Mouse (Mus musculus): ENCODE measurements around the gene Pdzk1ip1. TPM values are rescaled to one million over a fixed set of nuclear protein-coding genes. Genes with fewer than 3 reads are reported as not detected.
A peak's percentile ranks its signal among the peaks of the same experiment; 100 is the strongest.

The Pdzk1ip1 gene
- total RNA-seq, 1 experiment = 1.1 TPM

DNA sequence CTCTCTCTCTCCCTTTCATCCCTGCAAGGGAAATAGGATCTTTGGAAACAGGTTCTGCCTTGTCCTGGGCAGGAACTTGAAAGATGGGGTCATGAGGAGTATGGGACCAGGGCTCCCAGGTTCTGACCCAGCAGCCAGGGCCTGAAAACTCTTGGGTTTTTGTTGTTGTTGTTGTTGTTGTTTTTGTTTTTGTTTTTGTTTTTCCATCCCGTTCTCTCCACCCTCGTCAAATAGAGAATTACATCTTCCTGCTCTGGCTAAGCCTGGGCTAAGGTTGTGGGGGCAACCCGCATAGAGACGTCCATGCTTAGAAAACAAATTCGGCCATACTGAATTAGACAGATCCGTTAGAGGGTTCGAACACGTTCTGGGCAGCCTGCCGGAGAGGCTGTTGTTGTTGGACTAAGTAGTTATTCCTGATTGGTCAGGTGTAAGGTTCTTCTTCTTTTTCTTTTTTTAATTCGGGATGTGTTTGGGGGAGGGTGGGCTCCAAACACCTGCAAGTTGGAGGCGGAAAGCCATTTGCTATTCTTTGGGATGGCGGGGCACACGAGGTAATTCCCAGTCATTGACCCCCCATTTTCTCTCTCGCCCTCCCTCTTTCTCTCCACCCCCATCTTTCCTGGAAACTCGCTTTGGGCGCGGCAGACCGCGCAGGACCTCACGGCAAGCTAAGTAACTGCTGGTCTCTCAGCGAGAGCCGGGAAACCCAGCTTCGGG, 29.5 kb upstream of the Pdzk1ip1 start:
- TF ChIP-seq CHD2 (IDR thresholded peaks at IDR 0.05; ENCODE audit: low read depth, low read length) (no peak), HCFC1 (IDR thresholded peaks at IDR 0.05; ENCODE audit: borderline replicate concordance, insufficient read depth, low read length) (no peak)
- H3K9ac ChIP-seq (ENCODE audit: insufficient read depth, low read depth, low read length, poor library complexity, severe bottlenecking) = no peak overlapping the region
- no peak for DNase-seq (ENCODE audit: low read depth, low spot score)
- no peaks in the 10 kb centered on the region for H3K9me3 ChIP-seq (ENCODE audit: control insufficient read depth, insufficient read depth, low read depth, low read length)
- H3K4me3 ChIP-seq (ENCODE audit: insufficient read depth in 1 of 2, low read depth in 1 of 2, low read length in 2 of 2, poor library complexity in 1 of 2, severe bottlenecking in 1 of 2) = peak overlapping the region; percentile 11 to 20; a peak in 1 of 4 replicates
- in situ Hi-C loops (cut with MboI; ENCODE audit: low sequenced_read_pairs in 2 of 2, unreplicated experiment in 2 of 2) = loop anchor here (5.0 to 25.0 kb wide), 3 partner anchors 147 to 878 kb away; partner anchors contain the start of genes Dmbx1 (in 2 of the 2) and Foxd2 (in 1 of the 2)
- H3K36me3 ChIP-seq (ENCODE audit: control insufficient read depth, insufficient read depth, low read length, poor library complexity, severe bottlenecking) = no peaks in the 10 kb centered on the region
- no peak overlapping the region for H3K27ac ChIP-seq (ENCODE audit: insufficient read depth, low read depth, low read length, poor library complexity, severe bottlenecking)
- H3K4me1 ChIP-seq (ENCODE audit: control insufficient read depth in 2 of 2, insufficient read depth in 2 of 2, low read length in 2 of 2, poor library complexity in 1 of 2) = peaks cover 0 to 18% of the 10 kb centered on the region in 2 experiments; a peak in 2 of 4 replicates

DNA sequence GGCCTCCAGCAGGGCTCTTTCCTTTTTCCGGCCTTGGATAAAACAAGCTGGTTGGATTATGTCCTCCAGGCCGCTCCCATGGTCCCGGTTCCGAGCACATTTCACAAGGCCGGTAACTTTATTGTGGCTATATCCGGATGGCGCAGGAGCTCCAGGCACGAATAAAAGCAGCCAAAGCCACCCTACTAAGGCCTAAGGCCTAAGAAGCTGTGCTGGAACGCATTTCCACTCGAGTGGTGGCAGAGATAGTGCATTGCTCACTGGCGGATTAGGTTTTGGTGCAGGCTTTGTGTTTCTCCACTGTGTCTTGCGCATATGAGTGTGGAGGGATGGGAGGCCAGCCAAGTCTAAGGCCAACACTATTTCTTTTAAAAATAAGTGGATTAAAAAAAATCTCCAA, 28.6 kb upstream of the Pdzk1ip1 start:
- H3K4me3 ChIP-seq (ENCODE audit: insufficient read depth in 1 of 2, low read depth in 1 of 2, low read length in 2 of 2, poor library complexity in 1 of 2, severe bottlenecking in 1 of 2) = no peak overlapping the region
- TF ChIP-seq ZC3H11A (IDR thresholded peaks at IDR 0.05; ENCODE audit: borderline replicate concordance, low read depth, low read length) (no peak), CHD2 (IDR thresholded peaks at IDR 0.05; ENCODE audit: low read depth, low read length) (no peak), MAFK (IDR thresholded peaks at IDR 0.05; ENCODE audit: insufficient read depth, low read depth, low read length) (no peak), ZNF384 (IDR thresholded peaks at IDR 0.05; ENCODE audit: low read depth, low read length) (no peak), HCFC1 (IDR thresholded peaks at IDR 0.05; ENCODE audit: borderline replicate concordance, insufficient read depth, low read length) (no peak)
- DNase-seq (ENCODE audit: low read depth, low spot score) = no peak
- H3K4me1 ChIP-seq (ENCODE audit: control insufficient read depth in 2 of 2, insufficient read depth in 2 of 2, low read length in 2 of 2, poor library complexity in 1 of 2) = peaks cover 0 to 19% of the 10 kb centered on the region in 2 experiments; a peak in 2 of 4 replicates
- no peaks in the 10 kb centered on the region for H3K9me3 ChIP-seq (ENCODE audit: control insufficient read depth, insufficient read depth, low read depth, low read length)
- no peak overlapping the region for H3K9ac ChIP-seq (ENCODE audit: insufficient read depth, low read depth, low read length, poor library complexity, severe bottlenecking)
- in situ Hi-C loops (cut with MboI; ENCODE audit: low sequenced_read_pairs in 2 of 2, unreplicated experiment in 2 of 2) = loop anchor here (5.0 to 25.0 kb wide), 4 partner anchors 148 to 877 kb away; partner anchors contain the start of genes Dmbx1 (in 2 of the 2) and Foxd2 (in 1 of the 2)
- H3K36me3 ChIP-seq (ENCODE audit: control insufficient read depth, insufficient read depth, low read length, poor library complexity, severe bottlenecking) = no peaks in the 10 kb centered on the region
- no peak overlapping the region for H3K27ac ChIP-seq (ENCODE audit: insufficient read depth, low read depth, low read length, poor library complexity, severe bottlenecking)

DNA sequence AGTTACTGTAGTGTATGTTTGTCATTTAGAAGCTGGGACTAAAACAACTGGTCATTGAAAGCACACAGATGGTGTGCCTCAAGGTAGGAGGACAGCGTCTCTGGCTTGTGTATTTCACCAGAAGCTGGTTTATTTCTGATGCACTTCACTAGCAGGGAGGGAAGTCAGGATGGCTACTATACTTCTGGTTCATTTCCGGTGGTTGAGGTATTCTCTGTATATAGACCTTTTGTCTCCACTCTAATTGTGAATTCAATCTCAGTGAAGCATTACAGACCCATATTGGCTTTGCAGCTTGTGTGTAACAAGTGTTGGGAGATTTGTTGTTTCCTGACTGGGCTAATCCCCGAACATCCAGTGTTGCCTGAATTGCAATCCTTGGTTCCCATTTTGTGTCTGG, 27.8 kb upstream of the Pdzk1ip1 start:
- TF ChIP-seq CHD2 (IDR thresholded peaks at IDR 0.05; ENCODE audit: low read depth, low read length) (no peak), MAFK (IDR thresholded peaks at IDR 0.05; ENCODE audit: insufficient read depth, low read depth, low read length) (no peak), ZNF384 (IDR thresholded peaks at IDR 0.05; ENCODE audit: low read depth, low read length) (no peak), HCFC1 (IDR thresholded peaks at IDR 0.05; ENCODE audit: borderline replicate concordance, insufficient read depth, low read length) (no peak), ZC3H11A (IDR thresholded peaks at IDR 0.05; ENCODE audit: borderline replicate concordance, low read depth, low read length) (no peak)
- no peak overlapping the region for H3K27ac ChIP-seq (ENCODE audit: insufficient read depth, low read depth, low read length, poor library complexity, severe bottlenecking)
- no peaks in the 10 kb centered on the region for H3K9me3 ChIP-seq (ENCODE audit: control insufficient read depth, insufficient read depth, low read depth, low read length)
- H3K9ac ChIP-seq (ENCODE audit: insufficient read depth, low read depth, low read length, poor library complexity, severe bottlenecking) = no peak overlapping the region
- DNase-seq (ENCODE audit: low read depth, low spot score) = no peak
- H3K36me3 ChIP-seq (ENCODE audit: control insufficient read depth, insufficient read depth, low read length, poor library complexity, severe bottlenecking) = no peaks in the 10 kb centered on the region
- in situ Hi-C loops (cut with MboI; ENCODE audit: low sequenced_read_pairs in 2 of 2, unreplicated experiment in 2 of 2) = loop anchor here (10.0 to 25.0 kb wide), 2 partner anchors 396 to 877 kb away; partner anchors contain the start of gene Dmbx1 (in 2 of the 2)
- H3K4me3 ChIP-seq (ENCODE audit: insufficient read depth in 1 of 2, low read depth in 1 of 2, low read length in 2 of 2, poor library complexity in 1 of 2, severe bottlenecking in 1 of 2) = no peak overlapping the region
- H3K4me1 ChIP-seq (ENCODE audit: control insufficient read depth in 2 of 2, insufficient read depth in 2 of 2, low read length in 2 of 2, poor library complexity in 1 of 2) = peaks cover 0 to 19% of the 10 kb centered on the region in 2 experiments; a peak in 2 of 4 replicates

DNA sequence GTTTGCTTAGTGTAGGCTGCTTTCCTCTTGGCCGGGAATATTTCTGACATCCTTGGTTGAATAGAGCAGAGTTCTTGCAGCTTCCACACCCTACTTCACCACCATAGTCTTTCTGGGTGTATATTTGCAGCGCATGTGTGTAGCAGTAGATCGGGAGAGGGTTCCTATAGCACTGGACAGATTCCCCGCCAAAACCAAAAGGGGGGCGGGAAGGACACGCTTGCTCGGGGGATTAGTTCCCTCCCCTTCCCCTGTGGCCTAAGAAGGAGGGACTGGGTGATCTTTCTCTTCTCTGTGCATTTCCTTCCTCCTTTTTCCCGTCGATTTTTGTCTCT, 26.0 kb upstream of the Pdzk1ip1 start:
- TF ChIP-seq ZNF384 (IDR thresholded peaks at IDR 0.05; ENCODE audit: low read depth, low read length) (no peak), ZC3H11A (IDR thresholded peaks at IDR 0.05; ENCODE audit: borderline replicate concordance, low read depth, low read length) (no peak), CHD2 (IDR thresholded peaks at IDR 0.05; ENCODE audit: low read depth, low read length) (no peak), MAFK (IDR thresholded peaks at IDR 0.05; ENCODE audit: insufficient read depth, low read depth, low read length) (no peak), HCFC1 (IDR thresholded peaks at IDR 0.05; ENCODE audit: borderline replicate concordance, insufficient read depth, low read length) (no peak)
- H3K4me1 ChIP-seq (ENCODE audit: control insufficient read depth in 2 of 2, insufficient read depth in 2 of 2, low read length in 2 of 2, poor library complexity in 1 of 2) = peaks cover 0 to 16% of the 10 kb centered on the region in 2 experiments; a peak in 2 of 4 replicates
- no peaks in the 10 kb centered on the region for H3K36me3 ChIP-seq (ENCODE audit: control insufficient read depth, insufficient read depth, low read length, poor library complexity, severe bottlenecking)
- in situ Hi-C loops (cut with MboI; ENCODE audit: low sequenced_read_pairs in 2 of 2, unreplicated experiment in 2 of 2) = loop anchor here (10.0 to 25.0 kb wide), 2 partner anchors 398 to 875 kb away; partner anchors contain the start of gene Dmbx1 (in 2 of the 2)
- H3K4me3 ChIP-seq (ENCODE audit: insufficient read depth in 1 of 2, low read depth in 1 of 2, low read length in 2 of 2, poor library complexity in 1 of 2, severe bottlenecking in 1 of 2) = peak overlapping the region; percentile 45 to 53; a peak in 2 of 4 replicates
- H3K27ac ChIP-seq (ENCODE audit: insufficient read depth, low read depth, low read length, poor library complexity, severe bottlenecking) = no peak overlapping the region
- H3K9ac ChIP-seq (ENCODE audit: insufficient read depth, low read depth, low read length, poor library complexity, severe bottlenecking) = no peak overlapping the region
- no peaks in the 10 kb centered on the region for H3K9me3 ChIP-seq (ENCODE audit: control insufficient read depth, insufficient read depth, low read depth, low read length)
- no peak for DNase-seq (ENCODE audit: low read depth, low spot score)

Data from ES-E14 (cell line).